Mouse (Mus musculus) heart, embryonic 16.5 days (tissue): Measurements from ENCODE around the gene Tmc5. TPM values are rescaled to one million over a fixed set of nuclear protein-coding genes. Genes with fewer than 3 reads are reported as not detected.
A peak's percentile ranks its signal among the peaks of the same experiment; 100 is the strongest.

Source experiments
- ATAC-seq: fragments of 200-750 bp; cut with Nextera tagmentation; replicated peaks from 2 replicates; pipeline ENCODE4 v1.8.0; 2017; ENCODE audit warnings: moderate number of reproducible peaks; ENCODE audit not compliant: insufficient read depth, low FRiP score; ENCODE audit errors: extremely low read depth
- H3K27ac ChIP-seq: fragments of 300-500 bp; sonication (generic); 2 replicates; pipeline ENCODE4 v1.5.1; 2014; ENCODE audit warnings: mild to moderate bottlenecking, low read length, control low read depth, moderate library complexity
- H3K27me3 ChIP-seq: fragments of 300-500 bp; sonication (generic); 2 replicates; pipeline ENCODE4 v1.6.1; 2014; ENCODE audit warnings: low read length, mixed read lengths; ENCODE audit not compliant: control insufficient read depth, insufficient read depth
- H3K36me3 ChIP-seq: fragments of 300-500 bp; sonication (generic); 2 replicates; pipeline ENCODE4 v1.6.1; 2014; ENCODE audit not compliant: control insufficient read depth, insufficient read depth
- H3K4me1 ChIP-seq: fragments of 300-500 bp; sonication (generic); 2 replicates; pipeline ENCODE4 v1.6.1; 2014; ENCODE audit warnings: low read length, mixed read lengths; ENCODE audit not compliant: control insufficient read depth, insufficient read depth
- H3K4me2 ChIP-seq: fragments of 300-500 bp; sonication (generic); 2 replicates; pipeline ENCODE4 v1.6.1; 2014; ENCODE audit warnings: low read depth, mild to moderate bottlenecking, control low read depth, low read length
- H3K4me3 ChIP-seq: fragments of 300-500 bp; sonication (generic); 2 replicates; pipeline ENCODE4 v1.5.1; 2014; ENCODE audit warnings: mild to moderate bottlenecking, control low read depth, low read length
- H3K9ac ChIP-seq: fragments of 300-500 bp; sonication (generic); 2 replicates; pipeline ENCODE4 v1.6.1; 2014; ENCODE audit warnings: low read length, control low read depth
- H3K9me3 ChIP-seq: fragments of 300-500 bp; sonication (generic); replicated peaks from 2 replicates; pipeline ENCODE4 v1.6.1; 2016; ENCODE audit warnings: low read length; ENCODE audit not compliant: control insufficient read depth
- WGBS: fragments of 180-500 bp; shearing (Covaris S2); extraction: QIAGEN DNeasy Blood & Tissue Kit; methylation state at CpG from one replicate; pipeline ENCODE4 v1.1.7; 2014; 5-methylcytosine and 5-hydroxymethylcytosine counted together
- polyA plus RNA-seq: library from polyadenylated mRNA; unstranded; fragments of >200 nt; fragmentation: Nextera tagmentation; extraction: Ambion mirVana; gene quantifications from 2 replicates; pipeline ENCODE4 v1.2.1, GENCODE M21; 2015

Tmc5 gene
- polyA plus RNA-seq, 1 experiment from 2014 or later, result 0.97 TPM

DNA sequence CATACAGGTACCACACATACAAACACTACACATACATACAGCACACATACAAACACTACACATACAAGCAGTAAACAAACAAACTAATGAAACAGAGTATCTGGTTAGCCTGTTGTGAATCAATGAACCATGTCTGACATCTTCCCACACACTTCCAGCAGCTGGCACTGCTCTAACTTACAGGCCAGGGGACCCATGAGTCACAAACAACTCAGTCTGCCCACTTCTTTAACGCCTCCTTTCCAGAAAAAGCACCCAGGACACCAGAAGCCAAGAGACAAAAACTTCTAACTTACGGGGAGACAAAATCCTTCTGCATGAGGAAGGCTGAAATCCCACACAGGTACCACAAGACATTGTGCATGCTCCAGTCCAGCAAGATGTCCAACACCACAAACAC is 94.2 kb downstream of the Tmc5 start:
- no peaks in the 10 kb centered on the region for H3K9me3 ChIP-seq
- H3K36me3 ChIP-seq, result peaks cover 49% of the 10 kb centered on the region
- H3K4me2 ChIP-seq, result no peak overlapping the region
- 95% methylated on average over 2 of the region's 2 CpGs for WGBS
- peaks cover 5% of the 10 kb centered on the region for H3K27me3 ChIP-seq
- H3K4me3 ChIP-seq, result no peak overlapping the region
- no peak for ATAC-seq
- no peaks in the 10 kb centered on the region for H3K4me1 ChIP-seq
- H3K9ac ChIP-seq, result no peak overlapping the region
- H3K27ac ChIP-seq, result no peak overlapping the region

DNA sequence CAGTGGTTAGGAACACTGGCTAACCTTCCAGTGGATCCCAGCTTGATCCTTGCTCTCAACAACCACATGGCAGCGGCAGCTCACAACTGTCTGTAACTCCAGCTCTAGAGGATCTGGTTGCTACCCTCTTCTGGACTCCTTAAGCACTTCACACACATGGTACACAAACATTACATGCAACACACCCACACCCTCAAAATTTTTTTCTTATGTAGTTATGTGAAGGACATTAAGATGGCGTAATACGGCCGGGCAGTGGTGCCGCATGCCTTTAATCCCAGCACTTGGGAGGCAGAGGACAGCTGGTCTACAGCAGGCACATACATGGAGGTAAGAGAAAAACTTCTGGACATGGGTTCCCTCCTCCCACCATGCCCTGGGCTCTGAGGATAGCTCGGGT is 99.0 kb downstream of the Tmc5 start:
- Histone ChIP-seq H3K4me1 (no peaks in the 10 kb centered on the region), H3K4me3 (no peak overlapping the region), H3K27ac (no peak overlapping the region), H3K27me3 (no peaks in the 10 kb centered on the region), H3K9me3 (no peaks in the 10 kb centered on the region), H3K36me3 (peaks cover 41% of the 10 kb centered on the region), H3K4me2 (no peak overlapping the region), H3K9ac (no peak overlapping the region)
- no peak for ATAC-seq
- WGBS, result 94% methylated on average over 6 of the region's 6 CpGs

DNA sequence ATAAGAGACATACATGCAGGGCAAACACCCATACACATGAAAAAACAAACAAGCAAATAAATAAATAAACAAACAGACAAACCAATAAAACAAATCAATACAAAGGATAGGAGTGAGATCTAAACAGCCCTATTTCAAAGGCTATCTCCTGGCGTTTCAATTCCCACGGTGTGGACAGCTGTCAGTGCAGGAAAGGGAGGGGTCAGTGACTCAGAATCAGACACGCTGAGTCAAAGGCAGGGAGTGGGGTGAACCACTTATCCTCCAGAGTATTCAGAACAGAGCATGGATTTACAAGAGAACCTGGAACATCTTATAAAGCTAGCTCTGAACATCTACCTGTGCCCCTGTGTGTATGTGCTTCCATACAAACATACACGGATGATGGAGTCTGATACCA is 100.1 kb downstream of the Tmc5 start:
- Histone ChIP-seq H3K4me3 (no peak overlapping the region), H3K4me2 (no peak overlapping the region), H3K9me3 (no peaks in the 10 kb centered on the region), H3K27ac (no peak overlapping the region), H3K27me3 (no peaks in the 10 kb centered on the region), H3K4me1 (no peaks in the 10 kb centered on the region), H3K9ac (no peak overlapping the region), H3K36me3 (peaks cover 35% of the 10 kb centered on the region)
- 65% methylated on average over 4 of the region's 4 CpGs for WGBS
- no peak for ATAC-seq

DNA sequence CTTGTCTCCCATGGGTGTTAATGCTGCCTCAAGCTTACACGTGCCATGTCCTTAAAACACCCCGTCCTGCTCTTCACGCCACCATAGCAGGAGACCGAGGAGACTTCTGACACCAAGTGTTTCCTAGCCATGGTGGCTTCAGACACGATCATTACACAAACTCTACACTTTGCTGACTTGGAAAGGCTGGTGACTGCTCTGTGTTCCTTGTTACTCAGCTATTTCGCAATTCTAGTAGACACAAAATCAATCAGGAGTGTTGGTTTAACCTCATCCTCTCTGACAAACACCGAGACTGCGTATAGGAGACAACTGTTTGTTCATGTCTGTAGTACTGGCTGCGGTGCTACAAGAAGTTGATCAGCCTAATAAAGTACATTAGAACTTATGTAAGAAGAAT is 101.8 kb downstream of the Tmc5 start:
- H3K27me3 ChIP-seq, result no peaks in the 10 kb centered on the region
- H3K4me2 ChIP-seq, result no peak overlapping the region
- H3K9ac ChIP-seq, result no peak overlapping the region
- peaks cover 4% of the 10 kb centered on the region for H3K4me1 ChIP-seq
- no peak for ATAC-seq
- no peaks in the 10 kb centered on the region for H3K9me3 ChIP-seq
- WGBS, result 89% methylated on average over 9 of the region's 9 CpGs
- no peak overlapping the region for H3K27ac ChIP-seq
- H3K4me3 ChIP-seq, result no peak overlapping the region
- peaks cover 31% of the 10 kb centered on the region for H3K36me3 ChIP-seq

DNA sequence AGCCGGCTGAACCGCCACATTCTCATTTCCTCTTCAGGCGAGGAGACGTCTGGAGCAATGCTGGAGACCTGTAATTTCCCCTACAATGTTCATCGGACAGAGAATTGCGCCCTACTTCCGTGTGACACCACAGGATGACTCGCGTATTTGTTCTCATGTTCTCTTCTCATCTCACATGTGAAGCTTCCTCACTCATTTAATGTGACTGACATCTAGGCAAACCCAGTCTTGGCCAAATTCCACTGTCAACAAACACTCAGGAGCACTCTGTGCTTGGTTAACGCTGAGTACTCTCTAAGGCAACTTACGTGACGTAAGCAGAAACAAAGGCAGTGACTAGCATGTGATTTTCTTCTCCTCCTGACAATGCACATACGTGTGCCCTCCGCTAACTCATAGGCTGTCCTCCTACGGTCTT is 106.1 kb downstream of the Tmc5 start:
- 78% methylated on average over 15 of the region's 15 CpGs for WGBS
- H3K9me3 ChIP-seq, result no peaks in the 10 kb centered on the region
- H3K27ac ChIP-seq, result no peak overlapping the region
- H3K4me3 ChIP-seq, result no peak overlapping the region
- H3K4me1 ChIP-seq, result peaks cover 17% of the 10 kb centered on the region
- H3K9ac ChIP-seq, result no peak overlapping the region
- no peak for ATAC-seq
- H3K4me2 ChIP-seq, result no peak overlapping the region
- no peaks in the 10 kb centered on the region for H3K27me3 ChIP-seq
- peaks cover 4% of the 10 kb centered on the region for H3K36me3 ChIP-seq

DNA sequence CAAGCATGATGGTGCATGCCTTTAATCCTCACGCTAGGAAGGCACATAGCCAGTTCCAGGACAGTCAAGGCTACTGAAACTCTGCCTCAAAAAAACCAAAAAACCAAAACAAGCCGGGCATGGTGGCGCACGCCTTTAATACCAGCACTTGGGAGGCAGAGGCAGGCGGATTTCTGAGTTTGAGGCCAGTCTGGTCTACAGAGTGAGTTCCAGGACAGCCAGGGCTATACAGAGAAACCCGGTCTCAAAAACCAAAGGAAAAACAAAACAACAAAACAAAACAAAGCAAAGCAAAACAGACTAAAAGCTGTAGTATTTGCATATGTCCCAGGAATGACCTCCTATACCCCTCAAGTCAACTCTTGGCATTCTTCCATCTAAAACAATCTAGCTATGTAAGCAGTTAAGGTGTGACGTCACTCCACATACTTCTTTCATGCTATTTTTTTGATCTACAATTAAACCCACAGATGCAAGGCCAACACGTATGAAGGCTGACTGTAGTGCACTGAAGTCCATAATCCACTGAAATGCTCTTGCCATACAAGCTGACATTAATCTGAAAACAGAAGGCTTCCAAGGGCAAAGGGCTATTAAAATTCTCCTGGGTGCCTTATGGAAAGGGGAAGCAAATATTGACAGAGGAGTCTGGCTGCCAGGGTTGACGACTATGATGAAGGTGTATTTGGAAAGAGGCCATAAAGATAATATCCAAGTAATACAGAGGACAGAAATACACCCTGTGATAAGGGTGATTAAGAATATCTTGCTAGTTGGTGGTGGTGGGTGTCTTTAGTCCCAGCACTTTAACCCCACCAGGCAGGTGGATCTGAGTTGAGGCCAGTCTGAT is 107.1 kb downstream of the Tmc5 start:
- no peaks in the 10 kb centered on the region for H3K9me3 ChIP-seq
- peak overlapping the region; percentile 24; the same call in 1 of the 2 replicates for H3K27ac ChIP-seq
- H3K4me2 ChIP-seq, result peak overlapping the region; percentile 93
- no peak for ATAC-seq
- no peaks in the 10 kb centered on the region for H3K27me3 ChIP-seq
- WGBS, result 67% methylated on average over 9 of the region's 9 CpGs
- H3K9ac ChIP-seq, result 0 out of 2 replicates have a peak overlapping the region, but pooled peaks have one; percentile 22
- H3K4me1 ChIP-seq, result peaks cover 17% of the 10 kb centered on the region
- H3K36me3 ChIP-seq, result no peaks in the 10 kb centered on the region
- H3K4me3 ChIP-seq, result peak overlapping the region; percentile 84

DNA sequence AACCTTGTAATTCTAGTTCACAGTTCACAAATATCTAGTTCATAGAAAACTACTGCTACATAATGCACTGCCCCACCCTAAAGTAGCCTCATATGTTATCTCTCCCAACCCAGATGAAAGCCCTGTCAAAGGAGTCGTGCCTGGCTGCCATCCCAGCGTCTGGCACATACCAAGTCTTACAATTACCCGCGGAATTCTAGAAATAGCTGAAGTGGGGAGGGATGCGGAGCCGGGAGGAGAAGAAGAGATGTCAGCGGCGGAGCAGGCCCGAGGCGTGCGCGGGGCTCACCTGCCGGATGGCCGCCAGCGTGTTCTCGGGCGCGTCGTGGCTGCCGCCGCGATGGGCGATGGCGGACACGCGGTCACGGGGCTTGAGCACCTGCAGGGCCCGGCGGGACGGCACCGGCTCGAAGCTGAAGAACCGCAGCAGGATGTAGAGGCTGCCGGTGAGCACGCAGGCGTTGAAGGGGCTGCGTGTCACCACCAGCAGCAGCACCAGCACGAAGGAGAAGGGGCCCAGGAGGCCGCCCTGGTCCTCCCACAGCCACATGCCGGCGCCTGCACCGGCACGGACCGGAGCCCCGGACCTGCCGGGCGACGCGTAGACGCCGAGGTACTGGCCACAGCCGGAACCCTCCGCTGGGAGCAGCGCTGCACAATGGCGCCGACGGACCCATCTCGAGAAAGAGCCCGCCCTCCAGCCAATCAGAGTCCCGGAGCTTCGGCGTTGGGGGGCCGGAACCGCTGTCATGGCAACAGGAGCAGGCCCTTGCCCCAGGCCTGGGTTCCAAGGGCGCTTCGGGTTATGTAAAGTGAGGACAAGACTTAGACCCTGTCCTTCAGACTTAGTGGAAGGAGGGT is 108.2 kb downstream of the Tmc5 start, which contains the start of gene Gde1:
Gde1 (minus strand) TSS at position 678 of the 861 bp plus-strand sequence.
- ATAC-seq, result peak; percentile 94
- H3K27me3 ChIP-seq, result no peaks in the 10 kb centered on the region
- no peaks in the 10 kb centered on the region for H3K36me3 ChIP-seq
- H3K4me3 ChIP-seq, result peak within 1 kb of the TSS; percentile 84
- peaks cover 17% of the 10 kb centered on the region for H3K4me1 ChIP-seq
- H3K9ac ChIP-seq, result peak within 1 kb of the TSS; percentile 90
- H3K9me3 ChIP-seq, result no peaks in the 10 kb centered on the region
- H3K4me2 ChIP-seq, result peak within 1 kb of the TSS; percentile 93
- WGBS, result under 1% methylated on average over 66 of the region's 66 CpGs
- peak within 1 kb of the TSS; percentile 89 for H3K27ac ChIP-seq

DNA sequence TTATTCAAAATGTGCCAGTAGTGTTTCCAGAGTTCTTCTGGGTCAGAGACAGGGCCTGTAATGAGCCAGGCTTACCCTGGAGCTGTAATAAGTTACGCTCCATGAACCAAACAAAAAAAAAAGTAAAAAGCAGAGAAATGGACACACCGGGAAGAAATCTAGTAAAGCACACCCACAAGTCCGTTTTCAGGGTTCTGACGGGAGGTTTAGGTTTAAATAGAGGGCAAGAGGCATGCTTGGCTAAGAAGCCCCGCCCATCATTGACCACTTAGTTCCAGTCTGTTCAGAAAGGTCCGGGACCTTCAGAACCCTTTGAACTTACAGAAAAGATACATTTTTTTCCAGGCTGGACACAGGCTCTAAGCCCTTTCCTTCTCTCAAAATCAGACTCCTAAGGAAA is 109.0 kb downstream of the Tmc5 start:
- Histone ChIP-seq H3K9me3 (no peaks in the 10 kb centered on the region), H3K36me3 (no peaks in the 10 kb centered on the region), H3K9ac (peak overlapping the region; percentile 90), H3K27me3 (no peaks in the 10 kb centered on the region), H3K4me2 (peak overlapping the region; percentile 93), H3K4me1 (peaks cover 17% of the 10 kb centered on the region), H3K27ac (peak overlapping the region; percentile 89; the same call in 1 of the 2 replicates), H3K4me3 (peak overlapping the region; percentile 84)
- no peak for ATAC-seq
- 55% methylated on average over 6 of the region's 6 CpGs for WGBS

DNA sequence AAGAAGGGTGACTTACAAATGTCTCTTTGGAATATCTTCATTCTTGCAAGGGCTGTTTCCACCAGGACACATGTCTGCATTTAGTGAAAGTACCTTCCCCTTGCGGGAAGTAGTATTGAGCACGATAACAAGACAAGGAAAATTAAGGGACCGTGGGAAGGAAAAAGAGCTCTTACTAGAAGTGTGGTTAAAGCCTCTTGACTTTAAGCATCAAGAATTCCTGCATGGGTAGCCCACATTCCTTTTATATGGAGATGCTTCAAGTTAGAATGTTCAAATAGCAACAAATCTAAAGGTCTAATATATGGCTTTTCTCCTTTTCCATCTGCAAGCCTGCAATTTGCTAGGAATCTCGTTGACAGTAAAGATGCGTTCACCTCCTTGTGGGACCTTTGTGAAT is 109.4 kb downstream of the Tmc5 start:
- WGBS, result 85% methylated on average over 5 of the region's 5 CpGs
- no peaks in the 10 kb centered on the region for H3K27me3 ChIP-seq
- H3K27ac ChIP-seq, result no peak overlapping the region
- no peak overlapping the region for H3K4me2 ChIP-seq
- no peaks in the 10 kb centered on the region for H3K36me3 ChIP-seq
- peaks cover 17% of the 10 kb centered on the region for H3K4me1 ChIP-seq
- no peak overlapping the region for H3K4me3 ChIP-seq
- no peaks in the 10 kb centered on the region for H3K9me3 ChIP-seq
- no peak overlapping the region for H3K9ac ChIP-seq
- no peak for ATAC-seq
